16 mouse cellular contexts compared by ENCODE assay signal in genomic region chr7:109014851-109015250, GRCm38 (mm10).
"Had no signal": no experiment of that assay in that cellular context is flagged by ENCODE, and none has a peak within 500 bp of the region (broad histone marks: within the 10 kb centered on the region; RNA-seq: fewer than 3 reads in every experiment).

No protein-coding gene starts in this region.

- ATAC-seq: liver, postnatal 0 days; lung, postnatal 0 days had no signal

- H3K4me3 ChIP-seq: liver, embryonic 15.5 days; lung, embryonic 15.5 days; megakaryocyte, embryonic 14.5 days; midbrain, embryonic 12.5 days; stomach, embryonic 15.5 days had no signal

- H3K9ac ChIP-seq: liver, embryonic 15.5 days; liver, postnatal 0 days; lung, embryonic 15.5 days; midbrain, embryonic 12.5 days; stomach, embryonic 15.5 days had no signal

- DNase-seq: liver, postnatal 0 days; lung, adult 2 months; lung, postnatal 14 days; lung, postnatal 36 days; midbrain, embryonic 14.5 days; right cerebral cortex, postnatal 14 days; thymus, adult 2 months; thymus, postnatal 25 days; thymus, postnatal 4 days had no signal

- H3K9me3 ChIP-seq: liver, embryonic 15.5 days; lung, embryonic 15.5 days; megakaryocyte, embryonic 14.5 days; midbrain, embryonic 12.5 days; stomach, embryonic 15.5 days had no signal

- H3K4me1 ChIP-seq: liver, embryonic 15.5 days; megakaryocyte, embryonic 14.5 days had no signal

- H3K4me2 ChIP-seq: liver, embryonic 15.5 days; lung, embryonic 15.5 days; midbrain, embryonic 12.5 days; stomach, embryonic 15.5 days had no signal

- H3K27ac ChIP-seq: liver, embryonic 15.5 days; lung, embryonic 15.5 days; midbrain, embryonic 12.5 days; stomach, embryonic 15.5 days; stomach, postnatal 0 days had no signal

- H3K36me3 ChIP-seq: liver, embryonic 15.5 days; lung, embryonic 15.5 days; midbrain, embryonic 12.5 days; stomach, embryonic 15.5 days had no signal
